Mouse (Mus musculus) CD4-positive, CD25-positive, alpha-beta regulatory T cell, adult 4 months (primary cell): Measurements from ENCODE around the gene Fbxl17. TPM values are rescaled to one million over a fixed set of nuclear protein-coding genes. Genes with fewer than 3 reads are reported as not detected.

Experiments used
- ATAC-seq: one replicate; pipeline ENCODE4 v1.8.0; 2017
- polyA plus RNA-seq, 2 experiments: library from polyadenylated mRNA; unstranded; fragments of 100-300 nt; shearing (Covaris generic); gene quantifications; one replicate each; pipeline ENCODE4 v1.2.1; 2017

The Fbxl17 gene
- polyA plus RNA-seq, 2 experiments from 2014 or later: 5.0 to 11.7 TPM

GRCm38 (mm10) chr17:63033141-63033540, 466.7 kb downstream of the Fbxl17 start:
- ATAC-seq: no peak

GRCm38 (mm10) chr17:63029105-63029504, 470.7 kb downstream of the Fbxl17 start:
- ATAC-seq: no peak

- ATAC-seq: no peak
These were observed 474.6 kb downstream of the Fbxl17 start for GRCm38 (mm10) chr17:63025238-63025637.

GRCm38 (mm10) chr17:63017605-63018167, 482.1 kb downstream of the Fbxl17 start:
- ATAC-seq: no peak

DNA sequence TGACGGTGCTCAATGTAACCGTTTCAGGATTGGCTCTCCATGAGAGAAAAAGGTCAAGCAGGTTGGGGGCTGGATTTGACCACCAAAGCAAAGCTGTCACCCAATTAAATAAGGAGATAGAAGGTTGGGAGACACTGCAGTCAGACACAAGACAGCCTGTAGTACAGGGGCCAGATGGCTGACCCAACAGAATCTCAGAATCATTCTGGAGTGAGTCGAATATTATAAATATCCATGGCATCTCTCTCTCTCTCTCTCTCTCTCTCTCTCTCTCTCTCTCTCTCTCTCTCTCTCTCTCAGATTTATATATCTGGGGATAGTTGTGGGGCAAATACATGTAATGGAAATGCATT, 487.3 kb downstream of the Fbxl17 start:
- ATAC-seq: no peak

- no peak for ATAC-seq
These were observed 487.8 kb downstream of the Fbxl17 start for GRCm38 (mm10) chr17:63011893-63012570.

DNA sequence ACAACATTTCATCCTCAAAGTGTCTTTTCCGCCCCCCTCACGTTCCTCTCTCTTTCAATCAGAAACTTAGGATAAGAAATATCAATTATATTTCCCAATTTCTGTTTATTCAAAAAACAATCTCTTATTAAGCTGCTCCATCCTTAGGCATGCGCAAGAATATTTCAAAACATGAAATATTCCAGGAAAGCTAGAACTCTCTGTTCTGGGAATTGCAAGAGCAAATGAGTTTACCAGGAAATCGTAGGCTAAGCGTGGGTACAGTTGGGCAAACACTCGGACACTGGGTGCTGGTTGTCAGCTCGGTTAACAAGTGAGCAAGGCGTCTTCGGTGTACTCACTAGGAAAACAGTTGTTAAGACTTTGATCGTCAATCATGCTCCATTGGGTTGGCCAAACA, 489.0 kb downstream of the Fbxl17 start:
- ATAC-seq: no peak

DNA sequence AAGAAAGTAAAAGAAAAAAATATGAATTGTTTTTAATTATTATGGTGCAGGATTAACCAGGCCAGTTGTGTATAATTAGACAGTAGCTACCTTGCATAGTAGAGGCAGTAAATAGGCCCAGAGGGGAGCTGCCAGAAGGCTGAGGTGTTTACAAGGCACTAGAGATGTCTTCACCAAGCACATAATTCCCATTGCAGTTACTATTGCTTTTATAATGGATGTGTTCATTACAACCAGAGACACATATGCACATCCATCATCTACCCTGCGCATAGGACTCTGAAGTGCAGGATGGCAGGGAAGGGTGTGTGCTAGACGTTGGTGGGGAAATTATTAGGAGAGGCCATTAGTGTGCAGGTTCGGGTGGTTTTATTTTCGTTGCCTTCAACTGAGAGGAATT, 491.0 kb downstream of the Fbxl17 start:
- ATAC-seq: no peak

- no peak for ATAC-seq
These were observed 491.5 kb downstream of the Fbxl17 start for GRCm38 (mm10) chr17:63008277-63008676.

GRCm38 (mm10) chr17:63007876-63008275, 491.9 kb downstream of the Fbxl17 start:
- ATAC-seq: no peak
